Mouse (Mus musculus): ENCODE data around the gene Snx9.
A peak's percentile ranks its signal among the peaks of the same experiment; 100 is the strongest.

Snx9 gene

GRCm38 (mm10) chr17:5885474-5885873 is 44.3 kb downstream of the Snx9 start:
- DNase-seq (ENCODE audit: low spot score) = no peak

GRCm38 (mm10) chr17:5886181-5886810 is 45.2 kb downstream of the Snx9 start:
- no peak for DNase-seq (ENCODE audit: low spot score)

- DNase-seq (ENCODE audit: low spot score) = peak; percentile 41
Measured at GRCm38 (mm10) chr17:5886943-5887800, 46.0 kb downstream of the Snx9 start.

GRCm38 (mm10) chr17:5890429-5890828 is 49.3 kb downstream of the Snx9 start:
- DNase-seq (ENCODE audit: low spot score) = peak; percentile 76

GRCm38 (mm10) chr17:5891933-5892683 is 51.0 kb downstream of the Snx9 start:
- DNase-seq (ENCODE audit: low spot score) = no peak

- DNase-seq (ENCODE audit: low spot score) = peak; percentile 72
Measured at GRCm38 (mm10) chr17:5893092-5893491, 52.0 kb downstream of the Snx9 start.

- no peak for DNase-seq (ENCODE audit: low spot score)
Measured at GRCm38 (mm10) chr17:5893574-5894148, 52.5 kb downstream of the Snx9 start.

GRCm38 (mm10) chr17:5896066-5896465 is 54.9 kb downstream of the Snx9 start:
- DNase-seq (ENCODE audit: low spot score) = no peak

GRCm38 (mm10) chr17:5896607-5897006 is 55.5 kb downstream of the Snx9 start:
- DNase-seq (ENCODE audit: low spot score) = no peak

- DNase-seq (ENCODE audit: low spot score) = no peak
Measured at GRCm38 (mm10) chr17:5897326-5898200, 56.4 kb downstream of the Snx9 start.

GRCm38 (mm10) chr17:5899251-5899650 is 58.1 kb downstream of the Snx9 start:
- no peak for DNase-seq (ENCODE audit: low spot score)

- DNase-seq (ENCODE audit: low spot score) = no peak
Measured at GRCm38 (mm10) chr17:5901381-5901780, 60.3 kb downstream of the Snx9 start.

- peak; percentile 4 for DNase-seq (ENCODE audit: low spot score)
Measured at GRCm38 (mm10) chr17:5903630-5904301, 62.6 kb downstream of the Snx9 start.

- DNase-seq (ENCODE audit: low spot score) = no peak
Measured at GRCm38 (mm10) chr17:5909681-5910080, 68.6 kb downstream of the Snx9 start.

- no peak for DNase-seq (ENCODE audit: low spot score)
Measured at GRCm38 (mm10) chr17:5911591-5911990, 70.5 kb downstream of the Snx9 start.

GRCm38 (mm10) chr17:5912797-5913196 is 71.7 kb downstream of the Snx9 start:
- peak; percentile 36 for DNase-seq (ENCODE audit: low spot score)

- DNase-seq (ENCODE audit: low spot score) = no peak
Measured at GRCm38 (mm10) chr17:5914217-5914616, 73.1 kb downstream of the Snx9 start.

- no peak for DNase-seq (ENCODE audit: low spot score)
Measured at GRCm38 (mm10) chr17:5921954-5922353, 80.8 kb downstream of the Snx9 start.

GRCm38 (mm10) chr17:5923281-5923680 is 82.2 kb downstream of the Snx9 start:
- DNase-seq (ENCODE audit: low spot score) = peak; percentile 45

- DNase-seq (ENCODE audit: low spot score) = no peak
Measured at GRCm38 (mm10) chr17:5924238-5924637, 83.1 kb downstream of the Snx9 start.

- no peak for DNase-seq (ENCODE audit: low spot score)
Measured at GRCm38 (mm10) chr17:5926710-5927109, 85.6 kb downstream of the Snx9 start.
